Mouse (Mus musculus): ENCODE measurements at regions not wholly inside any gene's neighbourhood (a gene's known extent, or its start where the extent isn't known, plus 50 kb on each side); places are given as distances from the start of the nearest gene placed in this dataset.

GRCm38 (mm10) chr13:60050799-60051580 is 126.2 kb downstream of the Gas1 start:
- no peaks in the 10 kb centered on the region for H3K4me1 ChIP-seq (ENCODE audit: control insufficient read depth, insufficient read depth, low read length)
- no peaks in the 10 kb centered on the region for H3K36me3 ChIP-seq (ENCODE audit: control insufficient read depth, insufficient read depth, low read length)
- H3K27ac ChIP-seq (ENCODE audit: low read depth, low read length), result no peak overlapping the region
- H3K4me3 ChIP-seq (ENCODE audit: low read depth, low read length), result no peak overlapping the region
- H3K9me3 ChIP-seq (ENCODE audit: control insufficient read depth, low read length), result no peaks in the 10 kb centered on the region
- H3K4me2 ChIP-seq, result no peak overlapping the region
- 72% methylated on average over 9 of the region's 9 CpGs for WGBS
- no peak overlapping the region for H3K9ac ChIP-seq (ENCODE audit: low read length)
- no peaks in the 10 kb centered on the region; the same call in 1 of the 2 replicates for H3K27me3 ChIP-seq (ENCODE audit: control insufficient read depth, insufficient read depth, low read length)
- ATAC-seq (ENCODE audit: low FRiP score) (peak; percentile 85), DNase-seq (ENCODE audit: low spot score, missing footprints) (no peak)

GRCm38 (mm10) chr13:60049703-60050102 is 127.5 kb downstream of the Gas1 start:
- 67% methylated on average over 3 of the region's 3 CpGs for WGBS
- H3K9me3 ChIP-seq (ENCODE audit: control insufficient read depth, low read length), result no peaks in the 10 kb centered on the region
- no peak for DNase-seq (ENCODE audit: low spot score, missing footprints)
- H3K27ac ChIP-seq (ENCODE audit: low read depth, low read length), result no peak overlapping the region
- H3K27me3 ChIP-seq (ENCODE audit: control insufficient read depth, insufficient read depth, low read length), result no peaks in the 10 kb centered on the region; the same call in 1 of the 2 replicates
- ATAC-seq (ENCODE audit: low FRiP score), result no peak
- H3K9ac ChIP-seq (ENCODE audit: low read length), result no peak overlapping the region
- no peak overlapping the region for H3K4me2 ChIP-seq
- H3K36me3 ChIP-seq (ENCODE audit: control insufficient read depth, insufficient read depth, low read length), result no peaks in the 10 kb centered on the region
- H3K4me1 ChIP-seq (ENCODE audit: control insufficient read depth, insufficient read depth, low read length), result no peaks in the 10 kb centered on the region
- H3K4me3 ChIP-seq (ENCODE audit: low read depth, low read length), result no peak overlapping the region

DNA sequence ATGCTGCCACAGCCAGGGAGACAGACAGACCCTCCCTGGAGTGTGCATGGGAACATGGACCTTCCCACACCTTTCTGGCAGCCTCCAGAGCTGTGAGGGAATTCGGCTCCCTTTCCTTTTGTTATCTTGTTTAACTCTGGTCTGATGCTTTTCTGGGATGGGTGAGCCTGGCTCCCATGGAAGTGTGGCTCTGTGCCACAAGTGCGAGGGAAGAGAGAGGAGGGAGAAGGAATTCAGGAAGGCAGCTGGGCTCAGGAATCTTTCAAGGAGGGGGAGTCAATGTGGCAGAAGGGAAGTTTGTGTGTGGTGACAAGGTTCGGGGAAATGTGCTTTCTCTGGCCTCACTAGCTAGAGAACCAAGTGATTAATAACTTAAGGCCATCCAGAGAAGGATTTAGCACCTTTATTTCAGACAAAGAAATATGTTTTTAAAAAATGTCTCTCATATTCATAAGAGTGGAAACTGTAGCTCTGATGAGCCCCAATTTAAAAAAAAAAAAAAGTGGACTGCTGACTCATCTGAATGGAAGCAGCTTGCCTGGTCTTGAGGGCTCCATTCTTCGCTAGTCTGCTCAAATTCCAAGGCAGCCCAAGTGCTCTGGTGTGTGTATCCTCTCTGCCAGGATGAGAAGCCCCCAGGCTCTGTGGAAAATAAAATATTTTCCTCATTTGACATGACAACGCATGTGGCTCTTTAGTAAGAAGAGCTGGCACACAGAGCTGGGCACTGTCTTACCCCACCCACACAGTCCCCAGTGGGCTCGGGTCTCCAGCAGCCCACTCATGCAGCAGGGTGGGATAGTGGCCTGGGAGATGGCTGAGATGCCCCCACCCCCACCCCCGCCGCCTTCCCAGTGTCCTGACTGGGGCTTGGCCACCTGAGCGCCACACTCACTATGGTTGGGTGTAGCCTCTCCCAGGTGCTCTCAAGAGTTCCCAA is 129.1 kb downstream of the Gas1 start:
- H3K4me1 ChIP-seq (ENCODE audit: control insufficient read depth, insufficient read depth, low read length), result no peaks in the 10 kb centered on the region
- no peak overlapping the region for H3K4me3 ChIP-seq (ENCODE audit: low read depth, low read length)
- no peak overlapping the region for H3K4me2 ChIP-seq
- H3K27me3 ChIP-seq (ENCODE audit: control insufficient read depth, insufficient read depth, low read length), result no peaks in the 10 kb centered on the region; the same call in 1 of the 2 replicates
- DNase-seq (ENCODE audit: low spot score, missing footprints) (no peak), ATAC-seq (ENCODE audit: low FRiP score) (no peak)
- H3K36me3 ChIP-seq (ENCODE audit: control insufficient read depth, insufficient read depth, low read length), result no peaks in the 10 kb centered on the region
- WGBS, result 70% methylated on average over 9 of the region's 9 CpGs
- H3K9me3 ChIP-seq (ENCODE audit: control insufficient read depth, low read length), result no peaks in the 10 kb centered on the region
- no peak overlapping the region for H3K27ac ChIP-seq (ENCODE audit: low read depth, low read length)
- H3K9ac ChIP-seq (ENCODE audit: low read length), result no peak overlapping the region

DNA sequence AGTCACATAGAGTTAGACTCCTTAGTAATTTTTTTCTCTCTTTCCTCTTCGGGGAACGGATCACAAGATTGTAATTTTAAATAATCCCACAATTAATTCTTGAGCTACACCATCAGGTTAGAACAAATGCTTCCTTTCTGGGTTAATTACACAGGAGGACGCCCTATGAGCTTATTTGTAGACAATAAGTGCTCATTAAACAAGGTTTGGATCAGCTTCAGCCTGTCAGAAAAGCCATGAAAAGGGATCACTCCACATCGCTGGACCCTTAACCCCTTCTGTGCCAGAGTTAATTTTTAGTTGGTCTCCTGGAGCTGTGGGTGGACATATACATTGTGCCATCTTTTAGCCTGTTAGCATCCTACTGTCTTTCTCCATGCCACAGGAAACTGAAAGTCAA is 131.4 kb downstream of the Gas1 start:
- no peak overlapping the region for H3K9ac ChIP-seq (ENCODE audit: low read length)
- 45% methylated on average over 4 of the region's 4 CpGs for WGBS
- H3K4me3 ChIP-seq (ENCODE audit: low read depth, low read length), result no peak overlapping the region
- H3K4me2 ChIP-seq, result no peak overlapping the region
- DNase-seq (ENCODE audit: low spot score, missing footprints) (no peak), ATAC-seq (ENCODE audit: low FRiP score) (no peak)
- H3K4me1 ChIP-seq (ENCODE audit: control insufficient read depth, insufficient read depth, low read length), result no peaks in the 10 kb centered on the region
- no peak overlapping the region for H3K27ac ChIP-seq (ENCODE audit: low read depth, low read length)
- no peaks in the 10 kb centered on the region for H3K36me3 ChIP-seq (ENCODE audit: control insufficient read depth, insufficient read depth, low read length)
- no peaks in the 10 kb centered on the region for H3K9me3 ChIP-seq (ENCODE audit: control insufficient read depth, low read length)
- no peaks in the 10 kb centered on the region for H3K27me3 ChIP-seq (ENCODE audit: control insufficient read depth, insufficient read depth, low read length)

GRCm38 (mm10) chr13:60044876-60045275 is 132.3 kb downstream of the Gas1 start:
- DNase-seq (ENCODE audit: low spot score, missing footprints) (no peak), ATAC-seq (ENCODE audit: low FRiP score) (no peak)
- Histone ChIP-seq H3K4me2 (no peak overlapping the region), H3K4me3 (ENCODE audit: low read depth, low read length) (no peak overlapping the region), H3K36me3 (ENCODE audit: control insufficient read depth, insufficient read depth, low read length) (no peaks in the 10 kb centered on the region), H3K27ac (ENCODE audit: low read depth, low read length) (no peak overlapping the region), H3K4me1 (ENCODE audit: control insufficient read depth, insufficient read depth, low read length) (no peaks in the 10 kb centered on the region), H3K9me3 (ENCODE audit: control insufficient read depth, low read length) (no peaks in the 10 kb centered on the region), H3K27me3 (ENCODE audit: control insufficient read depth, insufficient read depth, low read length) (no peaks in the 10 kb centered on the region), H3K9ac (ENCODE audit: low read length) (no peak overlapping the region)
- 61% methylated on average over 6 of the region's 6 CpGs for WGBS

DNA sequence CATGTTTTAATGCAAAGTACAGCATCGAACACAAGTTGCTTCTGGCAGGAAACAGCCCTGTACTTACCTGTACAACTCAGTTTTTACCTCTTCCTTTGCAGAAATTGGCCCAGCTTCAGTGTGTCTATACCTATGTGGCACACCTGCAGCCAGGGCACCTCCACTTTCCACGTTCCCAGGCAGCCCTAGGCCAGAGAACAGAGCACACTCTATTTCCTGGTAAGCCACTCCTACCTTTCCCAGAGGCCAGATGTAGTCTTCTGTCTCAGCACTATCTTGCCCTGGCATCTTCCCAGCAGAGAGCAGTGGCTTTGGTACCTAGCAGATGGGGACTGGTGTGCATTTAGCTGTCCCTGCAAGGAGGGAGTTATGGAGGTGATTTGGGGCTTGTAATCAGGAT is 134.7 kb downstream of the Gas1 start:
- Histone ChIP-seq H3K4me1 (ENCODE audit: control insufficient read depth, insufficient read depth, low read length) (no peaks in the 10 kb centered on the region), H3K36me3 (ENCODE audit: control insufficient read depth, insufficient read depth, low read length) (no peaks in the 10 kb centered on the region), H3K27me3 (ENCODE audit: control insufficient read depth, insufficient read depth, low read length) (no peaks in the 10 kb centered on the region), H3K4me2 (no peak overlapping the region), H3K9ac (ENCODE audit: low read length) (no peak overlapping the region), H3K9me3 (ENCODE audit: control insufficient read depth, low read length) (no peaks in the 10 kb centered on the region), H3K4me3 (ENCODE audit: low read depth, low read length) (no peak overlapping the region), H3K27ac (ENCODE audit: low read depth, low read length) (no peak overlapping the region)
- DNase-seq (ENCODE audit: low spot score, missing footprints), result no peak
- ATAC-seq (ENCODE audit: low FRiP score), result no peak
- 79% methylated on average over 2 of the region's 2 CpGs for WGBS

- H3K27ac ChIP-seq (ENCODE audit: low read depth, low read length), result no peak overlapping the region
- H3K4me1 ChIP-seq (ENCODE audit: control insufficient read depth, insufficient read depth, low read length), result no peaks in the 10 kb centered on the region
- DNase-seq (ENCODE audit: low spot score, missing footprints) (no peak), ATAC-seq (ENCODE audit: low FRiP score) (no peak)
- H3K36me3 ChIP-seq (ENCODE audit: control insufficient read depth, insufficient read depth, low read length), result no peaks in the 10 kb centered on the region
- no peak overlapping the region for H3K4me3 ChIP-seq (ENCODE audit: low read depth, low read length)
- no peak overlapping the region for H3K9ac ChIP-seq (ENCODE audit: low read length)
- H3K9me3 ChIP-seq (ENCODE audit: control insufficient read depth, low read length), result no peaks in the 10 kb centered on the region
- no peaks in the 10 kb centered on the region for H3K27me3 ChIP-seq (ENCODE audit: control insufficient read depth, insufficient read depth, low read length)
- WGBS, result 89% methylated on average over 7 of the region's 7 CpGs
- no peak overlapping the region for H3K4me2 ChIP-seq
Observed at GRCm38 (mm10) chr13:60035536-60036130, 141.5 kb downstream of the Gas1 start.

GRCm38 (mm10) chr13:60033116-60033515 is 144.0 kb downstream of the Gas1 start:
- Histone ChIP-seq H3K9ac (ENCODE audit: low read length) (no peak overlapping the region), H3K36me3 (ENCODE audit: control insufficient read depth, insufficient read depth, low read length) (no peaks in the 10 kb centered on the region), H3K27me3 (ENCODE audit: control insufficient read depth, insufficient read depth, low read length) (no peaks in the 10 kb centered on the region), H3K4me2 (no peak overlapping the region), H3K4me1 (ENCODE audit: control insufficient read depth, insufficient read depth, low read length) (no peaks in the 10 kb centered on the region), H3K9me3 (ENCODE audit: control insufficient read depth, low read length) (no peaks in the 10 kb centered on the region), H3K4me3 (ENCODE audit: low read depth, low read length) (no peak overlapping the region), H3K27ac (ENCODE audit: low read depth, low read length) (no peak overlapping the region)
- DNase-seq (ENCODE audit: low spot score, missing footprints) (no peak), ATAC-seq (ENCODE audit: low FRiP score) (no peak)
- WGBS, result 84% methylated on average over 2 of the region's 2 CpGs

- Histone ChIP-seq H3K9ac (ENCODE audit: low read length) (no peak overlapping the region), H3K4me3 (ENCODE audit: low read depth, low read length) (no peak overlapping the region), H3K27ac (ENCODE audit: low read depth, low read length) (no peak overlapping the region), H3K9me3 (ENCODE audit: control insufficient read depth, low read length) (no peaks in the 10 kb centered on the region), H3K4me1 (ENCODE audit: control insufficient read depth, insufficient read depth, low read length) (no peaks in the 10 kb centered on the region), H3K4me2 (no peak overlapping the region), H3K27me3 (ENCODE audit: control insufficient read depth, insufficient read depth, low read length) (no peaks in the 10 kb centered on the region), H3K36me3 (ENCODE audit: control insufficient read depth, insufficient read depth, low read length) (no peaks in the 10 kb centered on the region)
- WGBS, result 90% methylated on average over 5 of the region's 5 CpGs
- DNase-seq (ENCODE audit: low spot score, missing footprints) (no peak), ATAC-seq (ENCODE audit: low FRiP score) (no peak)
Observed at GRCm38 (mm10) chr13:60032586-60032985, 144.6 kb downstream of the Gas1 start.
